Mouse (Mus musculus) regulatory T cell (primary cell): ENCODE data around the gene Snx5.

Experiments used
- in situ Hi-C: fragments of 300-600 bp; cut with MboI, MseI; formaldehyde crosslinking; loops from one replicate; pipeline ENCODE4 v1.15.1; 2025; ENCODE audit warnings: high pct_unique_total_duplicates

Snx5 gene

GRCm38 (mm10) chr2:144267731-144268015, 3.0 kb downstream of the Snx5 start:
- in situ Hi-C loops: no loop called here

GRCm38 (mm10) chr2:144267004-144267730, 3.5 kb downstream of the Snx5 start:
- in situ Hi-C loops: no loop called here

- in situ Hi-C loops: no loop called here
These were observed 4.6 kb downstream of the Snx5 start for GRCm38 (mm10) chr2:144265916-144266683.

- in situ Hi-C loops: no loop called here
These were observed 5.6 kb downstream of the Snx5 start for GRCm38 (mm10) chr2:144265120-144265488.

- in situ Hi-C loops: no loop called here
These were observed 6.1 kb downstream of the Snx5 start for GRCm38 (mm10) chr2:144264398-144265119.

- in situ Hi-C loops: no loop called here
These were observed 7.9 kb downstream of the Snx5 start for GRCm38 (mm10) chr2:144262837-144263236.

- in situ Hi-C loops: loop anchor here (10.0 kb wide), 1 partner anchor 335 kb away; the partner anchor contains the start of gene Dstn
These were observed 20.6 kb downstream of the Snx5 start for GRCm38 (mm10) chr2:144250111-144250510.

- in situ Hi-C loops: no loop called here
These were observed 21.9 kb downstream of the Snx5 start for GRCm38 (mm10) chr2:144248613-144249376.

- in situ Hi-C loops: no loop called here
These were observed 23.2 kb downstream of the Snx5 start for GRCm38 (mm10) chr2:144247337-144247978.

GRCm38 (mm10) chr2:144246270-144246669, 24.4 kb downstream of the Snx5 start:
- in situ Hi-C loops: no loop called here

- in situ Hi-C loops: no loop called here
These were observed 25.2 kb downstream of the Snx5 start for GRCm38 (mm10) chr2:144245464-144245863.

- in situ Hi-C loops: no loop called here
These were observed 30.4 kb downstream of the Snx5 start for GRCm38 (mm10) chr2:144240095-144240899.

GRCm38 (mm10) chr2:144239318-144239717, 31.4 kb downstream of the Snx5 start:
- in situ Hi-C loops: no loop called here

- in situ Hi-C loops: no loop called here
These were observed 32.4 kb downstream of the Snx5 start for GRCm38 (mm10) chr2:144238341-144238740.

GRCm38 (mm10) chr2:144236791-144237584, 33.7 kb downstream of the Snx5 start:
- in situ Hi-C loops: no loop called here

GRCm38 (mm10) chr2:144235776-144236175, 34.9 kb downstream of the Snx5 start:
- in situ Hi-C loops: no loop called here

GRCm38 (mm10) chr2:144233534-144233933, 37.2 kb downstream of the Snx5 start:
- in situ Hi-C loops: no loop called here

- in situ Hi-C loops: no loop called here
These were observed 39.6 kb downstream of the Snx5 start for GRCm38 (mm10) chr2:144231115-144231514.

- in situ Hi-C loops: no loop called here
These were observed 40.2 kb downstream of the Snx5 start for GRCm38 (mm10) chr2:144230498-144230897.

- in situ Hi-C loops: no loop called here
These were observed 41.1 kb downstream of the Snx5 start for GRCm38 (mm10) chr2:144229647-144230046.
